Mouse (Mus musculus) embryonic facial prominence, embryonic 15.5 days (tissue): ENCODE data around the gene Rsph1. TPM values are rescaled to one million over a fixed set of nuclear protein-coding genes. Genes with fewer than 3 reads are reported as not detected.

Experiments
- ATAC-seq: fragments of 200-750 bp; cut with Nextera tagmentation; 2 replicates; pipeline ENCODE4 v1.8.0; 2017; ENCODE audit warnings: low read depth, moderate TSS enrichment; ENCODE audit not compliant: insufficient number of reproducible peaks, low FRiP score, low TSS enrichment
- H3K27ac ChIP-seq: fragments of 300-500 bp; sonication (generic); replicated peaks from 2 replicates; pipeline ENCODE4 v1.5.1; 2015; ENCODE audit warnings: mild to moderate bottlenecking, inconsistent platforms
- H3K27me3 ChIP-seq: fragments of 300-500 bp; sonication (generic); 2 replicates; pipeline ENCODE4 v1.6.1; 2015; ENCODE audit warnings: inconsistent platforms
- H3K36me3 ChIP-seq: fragments of 300-500 bp; sonication (generic); 2 replicates; pipeline ENCODE4 v1.6.1; 2015; ENCODE audit warnings: mild to moderate bottlenecking, inconsistent platforms
- H3K4me1 ChIP-seq: fragments of 300-500 bp; sonication (generic); 2 replicates; pipeline ENCODE4 v1.6.1; 2015; ENCODE audit warnings: inconsistent platforms
- H3K4me2 ChIP-seq: fragments of 300-500 bp; sonication (generic); replicated peaks from 2 replicates; pipeline ENCODE4 v1.6.1; 2015; ENCODE audit warnings: mild to moderate bottlenecking, inconsistent platforms
- H3K4me3 ChIP-seq: fragments of 300-500 bp; sonication (generic); replicated peaks from 2 replicates; pipeline ENCODE4 v1.5.1; 2015; ENCODE audit warnings: mild to moderate bottlenecking, inconsistent platforms
- H3K9ac ChIP-seq: fragments of 300-500 bp; sonication (generic); 2 replicates; pipeline ENCODE4 v1.6.1; 2015; ENCODE audit warnings: inconsistent platforms
- H3K9me3 ChIP-seq: fragments of 300-500 bp; sonication (generic); replicated peaks from 2 replicates; pipeline ENCODE4 v1.6.1; 2016; ENCODE audit warnings: inconsistent platforms
- WGBS: fragments of 180-500 bp; shearing (Covaris S2); methylation state at CpG from one replicate; pipeline ENCODE4 v1.1.7; 2015; 5-methylcytosine and 5-hydroxymethylcytosine counted together
- polyA plus RNA-seq: library from polyadenylated mRNA; unstranded; fragments of >200 nt; fragmentation: Nextera tagmentation; extraction: Ambion mirVana; gene quantifications from 2 replicates; pipeline ENCODE4 v1.2.1, GENCODE M21; 2015

The Rsph1 gene
- polyA plus RNA-seq, 1 experiment from 2014 or later: 34.3 TPM

DNA sequence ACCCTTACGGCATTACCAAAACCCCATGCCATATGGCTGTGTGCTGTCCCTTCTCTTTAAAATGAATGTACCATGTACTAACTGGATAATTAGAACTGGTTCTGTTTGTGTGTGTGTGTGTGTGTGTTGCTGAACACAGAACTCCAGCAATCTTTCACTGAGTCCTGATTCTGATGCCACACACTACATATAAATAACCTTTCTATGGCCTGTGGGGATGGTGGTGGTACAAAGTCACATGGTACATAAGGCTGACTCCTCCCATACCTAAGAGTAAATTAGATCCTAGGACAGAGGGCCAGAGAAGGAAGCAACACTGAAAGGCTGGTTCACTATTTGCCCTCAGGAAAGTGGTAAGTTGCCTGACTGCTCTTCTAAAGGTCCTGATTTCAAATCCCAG lies 9.3 kb upstream of the Rsph1 start, which contains the start of gene Slc37a1:
TSS of gene Slc37a1 (plus strand) at position 301 of the 400 bp plus-strand sequence.
- ATAC-seq: no peak
- WGBS: 91% methylated on average over 1 of the region's 1 CpGs

GRCm38 (mm10) chr17:31285867-31286266 lies 8.7 kb upstream of the Rsph1 start:
- no peak overlapping the region for H3K4me2 ChIP-seq
- H3K9ac ChIP-seq: no peak overlapping the region
- 66% methylated on average over 2 of the region's 2 CpGs for WGBS
- no peak overlapping the region for H3K27ac ChIP-seq
- no peaks in the 10 kb centered on the region for H3K4me1 ChIP-seq
- H3K9me3 ChIP-seq: no peaks in the 10 kb centered on the region
- no peak overlapping the region for H3K4me3 ChIP-seq
- H3K36me3 ChIP-seq: no peaks in the 10 kb centered on the region
- no peaks in the 10 kb centered on the region for H3K27me3 ChIP-seq
- ATAC-seq: no peak

More for the DNA sequence above, 9.3 kb upstream of the Rsph1 start, which contains the start of gene Slc37a1:
- Histone ChIP-seq H3K9me3 (no peaks in the 10 kb centered on the region), H3K27ac (no peak within 1 kb of the TSS), H3K4me1 (no peaks in the 10 kb centered on the region), H3K4me3 (no peak within 1 kb of the TSS), H3K27me3 (no peaks in the 10 kb centered on the region), H3K9ac (no peak within 1 kb of the TSS), H3K36me3 (no peaks in the 10 kb centered on the region), H3K4me2 (no peak within 1 kb of the TSS)

DNA sequence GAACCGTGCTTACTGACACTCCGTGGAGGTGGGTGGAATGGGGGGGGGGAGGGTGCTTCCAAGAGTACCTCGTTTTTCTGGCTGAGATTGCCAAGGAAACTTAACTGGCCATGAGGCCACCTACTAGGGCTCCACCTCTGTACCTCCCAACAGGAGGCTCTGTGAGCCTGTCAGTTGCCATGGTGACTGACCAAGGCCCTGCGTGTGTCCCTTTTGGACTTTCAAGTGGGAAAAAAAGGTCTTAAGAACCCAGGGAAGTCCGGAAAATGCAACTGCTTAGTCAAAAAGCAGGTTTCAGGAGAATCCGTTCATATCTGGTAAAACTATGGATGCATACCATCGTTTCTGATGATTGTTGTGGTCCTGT lies 5.5 kb upstream of the Rsph1 start:
- no peak for ATAC-seq
- no peaks in the 10 kb centered on the region for H3K27me3 ChIP-seq
- no peaks in the 10 kb centered on the region for H3K36me3 ChIP-seq
- WGBS: 26% methylated on average over 7 of the region's 7 CpGs
- no peak overlapping the region for H3K4me3 ChIP-seq
- H3K4me2 ChIP-seq: no peak overlapping the region
- H3K9me3 ChIP-seq: no peaks in the 10 kb centered on the region
- no peak overlapping the region for H3K9ac ChIP-seq
- no peak overlapping the region for H3K27ac ChIP-seq
- H3K4me1 ChIP-seq: no peaks in the 10 kb centered on the region

DNA sequence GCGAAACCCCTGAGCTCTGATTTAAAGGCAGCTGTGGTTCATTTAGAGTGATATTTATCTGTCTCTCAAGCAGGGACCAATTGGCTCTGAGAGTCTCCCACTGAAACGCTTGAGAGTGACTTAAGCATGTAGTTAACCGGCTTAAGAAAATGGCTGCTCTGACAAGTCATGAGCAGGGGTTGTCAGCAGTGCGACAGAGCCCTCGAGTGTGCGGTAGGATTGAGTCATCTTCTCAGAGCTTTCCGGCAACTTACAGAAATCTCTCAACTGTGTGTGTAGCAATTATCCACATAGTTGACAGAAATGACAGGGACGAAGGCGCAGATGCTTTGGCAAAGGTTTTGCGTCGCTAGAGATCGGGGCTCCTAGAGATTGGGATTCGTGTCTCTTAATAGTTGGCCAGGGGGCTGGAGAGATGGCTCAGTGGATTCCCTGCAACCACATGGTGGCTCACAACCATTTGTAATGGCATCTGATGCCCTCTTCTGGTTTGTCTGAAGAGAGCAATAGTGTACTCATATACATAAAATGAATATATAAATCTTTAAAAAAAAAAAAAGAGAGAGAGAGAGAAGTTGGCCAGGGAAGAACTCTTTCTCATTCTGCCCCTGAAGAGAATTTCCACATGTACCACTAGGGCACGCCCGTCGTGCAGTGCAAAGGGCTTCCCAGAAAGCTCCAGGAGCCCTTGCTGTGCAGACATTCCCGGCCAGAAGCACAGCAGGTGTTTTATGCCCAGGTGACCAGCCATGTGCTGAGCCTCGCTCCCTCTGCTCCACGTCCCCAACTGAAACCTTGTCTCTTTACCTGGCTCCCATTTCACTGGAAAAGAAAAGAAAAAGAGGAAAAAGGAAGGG lies 4.9 kb upstream of the Rsph1 start:
- Histone ChIP-seq H3K9me3 (no peaks in the 10 kb centered on the region), H3K9ac (no peak overlapping the region), H3K27ac (no peak overlapping the region), H3K27me3 (no peaks in the 10 kb centered on the region), H3K4me3 (no peak overlapping the region), H3K4me2 (no peak overlapping the region), H3K4me1 (peaks cover 5% of the 10 kb centered on the region; the same call in 1 of the 2 replicates), H3K36me3 (no peaks in the 10 kb centered on the region)
- no peak for ATAC-seq
- 34% methylated on average over 19 of the region's 19 CpGs for WGBS

GRCm38 (mm10) chr17:31280269-31280668 lies 3.1 kb upstream of the Rsph1 start:
- no peak overlapping the region for H3K4me2 ChIP-seq
- H3K9ac ChIP-seq: no peak overlapping the region
- no peaks in the 10 kb centered on the region for H3K9me3 ChIP-seq
- 68% methylated on average over 6 of the region's 6 CpGs for WGBS
- no peak for ATAC-seq
- H3K27ac ChIP-seq: no peak overlapping the region
- H3K36me3 ChIP-seq: no peaks in the 10 kb centered on the region
- peaks cover 12% of the 10 kb centered on the region for H3K4me1 ChIP-seq
- H3K4me3 ChIP-seq: no peak overlapping the region
- H3K27me3 ChIP-seq: no peaks in the 10 kb centered on the region

DNA sequence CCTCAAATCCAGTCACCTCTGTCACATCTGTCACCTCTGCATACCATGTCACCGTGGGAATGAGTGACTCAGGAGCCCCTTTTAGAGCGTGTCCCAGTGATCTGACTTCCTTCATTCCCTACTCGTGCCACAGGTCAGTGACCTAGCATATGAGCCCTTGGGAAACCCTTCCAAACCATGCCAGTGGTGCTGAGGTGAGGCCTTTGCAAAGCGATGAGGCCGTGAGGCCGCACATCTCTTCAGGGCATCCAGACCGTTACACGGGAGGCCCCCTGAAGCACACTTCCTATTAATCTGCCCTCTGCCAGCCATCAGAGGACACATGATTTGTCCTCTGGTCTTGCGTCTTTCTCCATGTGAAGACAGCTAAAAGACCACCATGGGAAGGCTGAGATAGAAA lies 2.4 kb upstream of the Rsph1 start:
- Histone ChIP-seq H3K27ac (no peak overlapping the region), H3K9ac (no peak overlapping the region), H3K36me3 (no peaks in the 10 kb centered on the region), H3K4me3 (no peak overlapping the region), H3K9me3 (no peaks in the 10 kb centered on the region), H3K4me1 (peaks cover 12% of the 10 kb centered on the region), H3K27me3 (no peaks in the 10 kb centered on the region), H3K4me2 (no peak overlapping the region)
- no peak for ATAC-seq
- 78% methylated on average over 9 of the region's 9 CpGs for WGBS

- no peak overlapping the region for H3K4me2 ChIP-seq
- ATAC-seq: no peak
- no peak overlapping the region for H3K9ac ChIP-seq
- H3K4me3 ChIP-seq: no peak overlapping the region
- no peaks in the 10 kb centered on the region for H3K36me3 ChIP-seq
- no peaks in the 10 kb centered on the region for H3K27me3 ChIP-seq
- H3K9me3 ChIP-seq: no peaks in the 10 kb centered on the region
- peaks cover 12% of the 10 kb centered on the region for H3K4me1 ChIP-seq
- WGBS: 68% methylated on average over 4 of the region's 4 CpGs
- no peak overlapping the region for H3K27ac ChIP-seq
Measured at GRCm38 (mm10) chr17:31277931-31278330, 748 bp upstream of the Rsph1 start.

DNA sequence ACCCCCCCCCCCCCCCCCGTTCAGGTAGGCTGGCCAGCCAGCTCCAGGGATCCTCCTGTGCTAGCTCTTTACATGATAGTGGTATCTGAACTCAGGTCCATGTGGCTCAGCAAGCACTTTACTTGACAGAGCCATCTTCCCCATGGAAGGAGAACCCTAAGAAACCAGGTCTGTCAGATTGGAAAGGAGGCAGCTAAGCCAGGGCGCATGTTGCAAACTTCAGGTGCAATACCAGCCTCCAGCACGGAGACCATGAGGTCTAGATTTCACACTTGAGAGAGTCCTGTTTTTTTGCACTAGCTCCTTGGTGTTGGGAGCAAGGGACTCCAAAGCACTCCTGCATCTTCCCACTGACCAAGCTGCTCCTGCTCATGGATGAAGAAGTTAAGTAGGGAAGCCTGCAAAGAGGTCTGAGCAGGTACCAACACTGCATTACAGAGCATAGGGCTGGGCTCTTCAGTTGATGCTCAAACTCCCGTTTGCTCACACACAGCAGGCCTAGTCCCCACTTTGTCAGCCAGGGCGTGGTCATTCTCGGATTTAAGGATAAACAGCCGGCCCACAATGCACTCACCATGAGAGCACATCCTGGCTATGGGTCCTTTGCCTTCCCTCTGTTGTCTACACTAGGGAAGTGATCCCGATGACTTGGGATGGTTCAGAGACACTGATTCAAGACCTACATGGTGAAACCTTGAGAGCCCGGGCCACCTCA lies 819 bp downstream of the Rsph1 start:
- 24% methylated on average over 9 of the region's 9 CpGs for WGBS
- peak overlapping the region; percentile 44 for H3K4me3 ChIP-seq
- H3K9me3 ChIP-seq: no peaks in the 10 kb centered on the region
- peak overlapping the region; percentile 79 for H3K4me2 ChIP-seq
- H3K27me3 ChIP-seq: no peaks in the 10 kb centered on the region
- no peaks in the 10 kb centered on the region for H3K36me3 ChIP-seq
- no peak overlapping the region for H3K9ac ChIP-seq
- H3K4me1 ChIP-seq: peaks cover 12% of the 10 kb centered on the region
- peak; percentile 43; the same call in 1 of the 2 replicates for ATAC-seq
- no peak overlapping the region for H3K27ac ChIP-seq

- Histone ChIP-seq H3K9ac (no peak overlapping the region), H3K4me3 (no peak overlapping the region), H3K36me3 (no peaks in the 10 kb centered on the region), H3K4me2 (no peak overlapping the region), H3K27ac (no peak overlapping the region), H3K9me3 (no peaks in the 10 kb centered on the region), H3K27me3 (no peaks in the 10 kb centered on the region), H3K4me1 (peaks cover 12% of the 10 kb centered on the region)
- 65% methylated on average over 6 of the region's 6 CpGs for WGBS
- no peak for ATAC-seq
Measured at GRCm38 (mm10) chr17:31275181-31275580, 2.0 kb downstream of the Rsph1 start.

DNA sequence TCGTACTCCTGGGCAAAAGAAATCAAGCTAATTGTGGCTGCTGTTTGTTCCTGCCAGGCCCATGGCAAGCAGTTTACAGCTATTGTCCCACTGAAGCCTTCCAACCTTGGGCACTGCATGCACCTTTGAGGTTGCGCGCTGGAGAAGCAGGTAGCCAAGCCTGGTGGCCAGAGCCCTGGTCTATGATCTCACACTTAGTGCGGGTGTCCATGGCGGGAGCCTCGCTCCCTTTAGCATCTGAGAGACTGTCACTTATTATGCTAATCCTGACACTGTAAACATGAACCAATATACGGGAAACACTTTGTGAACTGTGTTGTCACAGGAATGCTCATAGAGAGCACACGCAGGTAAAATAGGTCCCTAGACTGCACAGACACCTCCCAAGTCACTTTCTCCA lies 3.6 kb downstream of the Rsph1 start:
- Histone ChIP-seq H3K27ac (no peak overlapping the region), H3K36me3 (no peaks in the 10 kb centered on the region), H3K9ac (no peak overlapping the region), H3K4me2 (no peak overlapping the region), H3K4me1 (peaks cover 12% of the 10 kb centered on the region), H3K4me3 (no peak overlapping the region), H3K27me3 (no peaks in the 10 kb centered on the region), H3K9me3 (no peaks in the 10 kb centered on the region)
- ATAC-seq: no peak
- WGBS: 91% methylated on average over 8 of the region's 8 CpGs

DNA sequence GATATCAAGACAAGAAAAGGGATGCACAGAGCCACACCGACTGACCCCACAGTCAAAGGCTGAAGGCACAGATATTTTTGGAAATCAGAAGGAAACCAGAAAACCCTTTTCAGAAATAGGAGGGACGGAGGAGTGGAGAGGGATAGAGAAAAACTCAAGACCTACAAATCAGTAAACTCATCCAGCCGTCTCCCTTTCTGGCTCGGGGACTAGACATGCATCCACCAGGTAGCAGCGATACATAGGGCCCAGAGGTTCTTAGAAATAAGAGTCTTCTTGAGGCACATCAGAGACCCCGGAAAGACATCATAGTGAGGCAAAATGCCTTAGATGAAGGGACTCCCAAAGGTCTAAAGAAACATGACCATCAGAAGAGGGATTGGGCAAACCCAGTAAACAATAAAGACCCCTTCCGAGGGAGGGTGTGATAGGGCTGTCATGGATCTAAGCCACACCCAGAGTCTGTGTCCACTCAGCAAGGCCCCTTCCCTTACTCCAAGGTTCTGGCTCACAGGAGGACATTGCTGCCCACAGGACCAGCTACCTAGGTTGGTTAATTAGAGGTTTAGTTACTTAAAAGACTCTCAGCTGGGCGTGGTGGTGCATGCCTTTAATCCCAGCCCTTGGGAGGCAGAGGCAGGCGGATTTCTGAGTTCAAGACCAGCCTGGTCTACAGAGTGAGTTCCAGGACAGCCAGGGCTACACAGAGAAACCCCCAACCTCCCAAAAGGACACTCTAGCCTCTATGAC lies 4.6 kb downstream of the Rsph1 start:
- no peak overlapping the region for H3K27ac ChIP-seq
- WGBS: 86% methylated on average over 9 of the region's 9 CpGs
- H3K4me1 ChIP-seq: peaks cover 12% of the 10 kb centered on the region
- H3K27me3 ChIP-seq: no peaks in the 10 kb centered on the region
- H3K4me3 ChIP-seq: no peak overlapping the region
- no peaks in the 10 kb centered on the region for H3K36me3 ChIP-seq
- no peak overlapping the region for H3K9ac ChIP-seq
- no peaks in the 10 kb centered on the region for H3K9me3 ChIP-seq
- ATAC-seq: no peak
- H3K4me2 ChIP-seq: no peak overlapping the region
